ENCODE assay signal across 8 mouse cellular contexts in genomic region chr6:90422565-90422964, GRCm38 (mm10). TPM values are rescaled to one million over a fixed set of nuclear protein-coding genes. Genes with fewer than 3 reads are reported as not detected.
DNase-seq lines count a peak whose midpoint lies in the region; ATAC-seq and TF ChIP-seq lines count a peak whose summit lies in the region.

No protein-coding gene starts in this region.

- peak; percentile 89 for ATAC-seq in embryonic facial prominence, embryonic 11.5 days (replicated peaks; ENCODE audit: insufficient number of reproducible peaks, low FRiP score, low TSS enrichment, low read depth)
- ATAC-seq in limb, embryonic 12.5 days (ENCODE audit: insufficient number of reproducible peaks, insufficient read depth, low FRiP score, low TSS enrichment, low read depth), result peak; percentile 62; the same call in 1 of the 2 replicates
- ATAC-seq in midbrain, embryonic 15.5 days (replicated peaks), result peak; percentile 86

- intact Hi-C loops in heart, adult 2 months (cut with DNase I), result loop anchor here (10.0 kb wide), 1 partner anchor 738 kb away; no protein-coding TSS in a partner anchor

- H3K36me3 ChIP-seq in embryonic facial prominence, embryonic 11.5 days (replicated peaks; ENCODE audit: control insufficient read depth, insufficient read depth, low read depth, low read length), result no peaks in the 10 kb centered on the region
- no peaks in the 10 kb centered on the region for H3K36me3 ChIP-seq in heart, adult 2 months (ENCODE audit: control insufficient read depth, insufficient read depth, low read length)
- no peaks in the 10 kb centered on the region for H3K36me3 ChIP-seq in kidney, adult 2 months (ENCODE audit: control insufficient read depth, insufficient read depth, low read length)
- H3K36me3 ChIP-seq in limb, embryonic 12.5 days, result no peaks in the 10 kb centered on the region
- H3K36me3 ChIP-seq in midbrain, embryonic 15.5 days (replicated peaks), result no peaks in the 10 kb centered on the region

- H3K4me1 ChIP-seq in embryonic facial prominence, embryonic 11.5 days (ENCODE audit: control insufficient read depth, insufficient read depth, low read length), result no peaks in the 10 kb centered on the region
- H3K4me1 ChIP-seq in heart, adult 2 months (ENCODE audit: control insufficient read depth, insufficient read depth, low read length), result no peaks in the 10 kb centered on the region
- H3K4me1 ChIP-seq in kidney, adult 2 months (ENCODE audit: control insufficient read depth, insufficient read depth, low read length), result no peaks in the 10 kb centered on the region
- H3K4me1 ChIP-seq in limb, embryonic 12.5 days (replicated peaks), result peaks cover 9% of the 10 kb centered on the region; the same call in 1 of the 2 replicates
- H3K4me1 ChIP-seq in midbrain, embryonic 15.5 days, result peaks cover 8% of the 10 kb centered on the region

- no peak overlapping the region; the same call in 1 of the 2 replicates for H3K9ac ChIP-seq in embryonic facial prominence, embryonic 11.5 days (replicated peaks; ENCODE audit: low read length)
- no peak overlapping the region for H3K9ac ChIP-seq in heart, adult 2 months (ENCODE audit: low read depth, low read length)
- H3K9ac ChIP-seq in limb, embryonic 12.5 days (replicated peaks), result peak overlapping the region; percentile 18
- peak overlapping the region; percentile 2; the same call in 1 of the 2 replicates for H3K9ac ChIP-seq in midbrain, embryonic 15.5 days

- 0 out of 2 replicates have a peak, but pooled peaks have one; percentile 13 for TF ChIP-seq EP300 in heart, adult 2 months (IDR thresholded peaks at IDR 0.05; ENCODE audit: insufficient read depth, low read depth, low read length)

- 5% methylated on average over 14 of the region's 14 CpGs for WGBS in embryonic facial prominence, embryonic 11.5 days
- 13% methylated on average over 14 of the region's 14 CpGs for WGBS in heart, adult 2 months
- 7% methylated on average over 14 of the region's 14 CpGs for WGBS in kidney, adult 2 months
- WGBS in limb, embryonic 12.5 days, result 5% methylated on average over 14 of the region's 14 CpGs
- 4% methylated on average over 14 of the region's 14 CpGs for WGBS in midbrain, embryonic 15.5 days

- peak; percentile 24 to 57 for DNase-seq in spleen, adult 18-20 months
- DNase-seq in spleen, adult 12 weeks (ENCODE audit: low spot score), result no peak
- peak; percentile 89 for DNase-seq in embryonic facial prominence, embryonic 11.5 days (ENCODE audit: low spot score)
- peak; percentile 79 for DNase-seq in heart, adult 2 months
- peak; percentile 88 for DNase-seq in kidney, adult 2 months
- peak; percentile 28 to 37 for DNase-seq in spleen, postnatal 14 days (ENCODE audit: low spot score in 2 of 2)

- H3K27ac ChIP-seq in embryonic facial prominence, embryonic 11.5 days (replicated peaks; ENCODE audit: low read depth, low read length), result no peak overlapping the region
- H3K27ac ChIP-seq in heart, adult 2 months, result no peak overlapping the region
- no peak overlapping the region for H3K27ac ChIP-seq in kidney, adult 2 months (ENCODE audit: insufficient read depth, low read depth, low read length)
- no peak overlapping the region for H3K27ac ChIP-seq in limb, embryonic 12.5 days
- H3K27ac ChIP-seq in midbrain, embryonic 15.5 days, result peak overlapping the region; percentile 54; the same call in 1 of the 2 replicates

- H3K27me3 ChIP-seq in embryonic facial prominence, embryonic 11.5 days (ENCODE audit: control insufficient read depth, insufficient read depth, low read length), result 0 out of 2 replicates have a peak, but pooled peaks cover 4% of the 10 kb centered on the region
- no peaks in the 10 kb centered on the region for H3K27me3 ChIP-seq in heart, adult 2 months (ENCODE audit: control insufficient read depth, insufficient read depth, low read length)
- no peaks in the 10 kb centered on the region for H3K27me3 ChIP-seq in kidney, adult 2 months (replicated peaks; ENCODE audit: control insufficient read depth, insufficient read depth, low read length)
- H3K27me3 ChIP-seq in limb, embryonic 12.5 days, result peaks cover 14% of the 10 kb centered on the region
- H3K27me3 ChIP-seq in midbrain, embryonic 15.5 days (replicated peaks), result no peaks in the 10 kb centered on the region

- H3K4me3 ChIP-seq in embryonic facial prominence, embryonic 11.5 days (ENCODE audit: low read depth, low read length), result no peak overlapping the region
- H3K4me3 ChIP-seq in heart, adult 2 months, result no peak overlapping the region
- no peak overlapping the region for H3K4me3 ChIP-seq in kidney, adult 2 months (ENCODE audit: insufficient read depth, low read depth, low read length)
- 0 out of 2 replicates have a peak overlapping the region, but pooled peaks have one; percentile 13 for H3K4me3 ChIP-seq in limb, embryonic 12.5 days (replicated peaks)
- peak overlapping the region; percentile 14 for H3K4me3 ChIP-seq in midbrain, embryonic 15.5 days

- H3K9me3 ChIP-seq in embryonic facial prominence, embryonic 11.5 days (replicated peaks; ENCODE audit: control insufficient read depth, low read length), result no peaks in the 10 kb centered on the region
- no peaks in the 10 kb centered on the region for H3K9me3 ChIP-seq in limb, embryonic 12.5 days
- H3K9me3 ChIP-seq in midbrain, embryonic 15.5 days, result no peaks in the 10 kb centered on the region

- peak; percentile 94 for TF ChIP-seq CTCF in heart, adult 2 months (IDR thresholded peaks at IDR 0.05)
- TF ChIP-seq CTCF in kidney, adult 2 months (conservative IDR thresholded peaks at IDR 0.05; ENCODE audit: insufficient read depth, insufficient read length, low read depth, low read length), result peak; percentile 96

- peak overlapping the region; percentile 25; the same call in 1 of the 2 replicates for H3K4me2 ChIP-seq in embryonic facial prominence, embryonic 11.5 days (ENCODE audit: low read depth, low read length)
- H3K4me2 ChIP-seq in limb, embryonic 12.5 days, result peak overlapping the region; percentile 46
- H3K4me2 ChIP-seq in midbrain, embryonic 15.5 days, result peak overlapping the region; percentile 41

- no peak for TF ChIP-seq POLR2A in heart, adult 2 months (IDR thresholded peaks at IDR 0.05; ENCODE audit: insufficient read depth, low read depth, low read length)
- TF ChIP-seq POLR2A in kidney, adult 2 months (IDR thresholded peaks at IDR 0.05; ENCODE audit: low read depth, low read length), result no peak

- H3K79me2 ChIP-seq in heart, adult 2 months (replicated peaks; ENCODE audit: control insufficient read depth, insufficient read depth, low read length), result no peaks in the 10 kb centered on the region

RNA-seq across cellular contexts. Expression of gene Cfap100, which starts 6.0 kb away (rescaled TPM):
- polyA plus RNA-seq in embryonic facial prominence, embryonic 11.5 days (2014; fragmentation: Nextera tagmentation; extraction: Ambion mirVana), result 0.59 and 1.3 TPM in 2 replicates
- total RNA-seq in heart, adult 2 months (2021), result under 1 TPM; 0.16 to 0.18 TPM
- polyA plus RNA-seq in heart, adult 2 months (2012; rRNA removed), result 0.44 and 0.80 TPM in 2 replicates
- 0.05 and 0.27 TPM in 2 replicates for polyA plus RNA-seq in kidney, adult 2 months (2012; rRNA removed)
- polyA plus RNA-seq in limb, embryonic 12.5 days (2016; fragmentation: Nextera tagmentation; extraction: Ambion mirVana), result 0.18 and 0.50 TPM in 2 replicates
- 7.8 and 8.1 TPM in 2 replicates for polyA plus RNA-seq in midbrain, embryonic 15.5 days (2015; fragmentation: Nextera tagmentation; extraction: Ambion mirVana)

RNA-seq across cellular contexts. Expression of gene Klf15, which starts 39.8 kb away (rescaled TPM):
- polyA plus RNA-seq in embryonic facial prominence, embryonic 11.5 days (2014; fragmentation: Nextera tagmentation; extraction: Ambion mirVana), result 3.8 TPM in 2 replicates
- total RNA-seq in heart, adult 2 months (2021), result 10 to 100 TPM; 64.7 to 67.4 TPM
- polyA plus RNA-seq in heart, adult 2 months (2012; rRNA removed), result 54.7 and 60.2 TPM in 2 replicates
- polyA plus RNA-seq in kidney, adult 2 months (2012; rRNA removed), result 131 and 170 TPM in 2 replicates
- 4.3 and 4.6 TPM in 2 replicates for polyA plus RNA-seq in limb, embryonic 12.5 days (2016; fragmentation: Nextera tagmentation; extraction: Ambion mirVana)
- polyA plus RNA-seq in midbrain, embryonic 15.5 days (2015; fragmentation: Nextera tagmentation; extraction: Ambion mirVana), result 13.6 and 15.5 TPM in 2 replicates

RNA-seq across cellular contexts. Expression of gene Zxdc, which starts 53.3 kb away (rescaled TPM):
- 7.6 and 10.7 TPM in 2 replicates for polyA plus RNA-seq in embryonic facial prominence, embryonic 11.5 days (2014; fragmentation: Nextera tagmentation; extraction: Ambion mirVana)
- total RNA-seq in heart, adult 2 months (2021), result 10 to 100 TPM; 12.6 to 14.6 TPM
- polyA plus RNA-seq in heart, adult 2 months (2012; rRNA removed), result 8.4 and 10.8 TPM in 2 replicates
- 12.6 and 17.9 TPM in 2 replicates for polyA plus RNA-seq in kidney, adult 2 months (2012; rRNA removed)
- polyA plus RNA-seq in limb, embryonic 12.5 days (2016; fragmentation: Nextera tagmentation; extraction: Ambion mirVana), result 9.9 and 12.1 TPM in 2 replicates
- 11.6 and 12.7 TPM in 2 replicates for polyA plus RNA-seq in midbrain, embryonic 15.5 days (2015; fragmentation: Nextera tagmentation; extraction: Ambion mirVana)

Comparison
In these comparisons a context has a peak if more than half of its experiments do, and no peak if none do; other contexts are left out.
1. H3K4me3 ChIP-seq: peak in limb, embryonic 12.5 days (single experiment) and midbrain, embryonic 15.5 days (single experiment); none in embryonic facial prominence, embryonic 11.5 days (single experiment), heart, adult 2 months (single experiment) and kidney, adult 2 months (single experiment).
2. H3K9ac ChIP-seq: peak in limb, embryonic 12.5 days (single experiment) and midbrain, embryonic 15.5 days (single experiment); none in embryonic facial prominence, embryonic 11.5 days (single experiment) and heart, adult 2 months (single experiment).
3. Peak in every context shown above with its lines, with median percentiles within 50 percentile points of each other: ATAC-seq and H3K4me2 ChIP-seq.